Mouse (Mus musculus): ENCODE results near the gene Arhgap6.
"Not testable (repeated sequence)": the region's sequence is repeated elsewhere in the genome, so short reads cannot be mapped to it uniquely, and the experiment has no call there.

The Arhgap6 gene

GRCm38 (mm10) chrX:169308559-169308958 lies 513.7 kb downstream of the Arhgap6 start:
- no peak for DNase-seq (ENCODE audit: low spot score)

GRCm38 (mm10) chrX:169319066-169319760 lies 524.3 kb downstream of the Arhgap6 start:
- DNase-seq (ENCODE audit: low spot score): peak; percentile 28

GRCm38 (mm10) chrX:169319945-169320667 lies 525.2 kb downstream of the Arhgap6 start, which contains the start of gene Hccs:
Gene Hccs, minus strand, starts transcription at chrX:169320372.
- DNase-seq (ENCODE audit: low spot score): peak; percentile 91

- not testable (repeated sequence) for DNase-seq (ENCODE audit: low spot score)
Measured at GRCm38 (mm10) chrX:169320668-169321005, 525.7 kb downstream of the Arhgap6 start.

GRCm38 (mm10) chrX:169325929-169326595 lies 531.2 kb downstream of the Arhgap6 start:
- DNase-seq (ENCODE audit: low spot score): no peak

GRCm38 (mm10) chrX:169332264-169332663 lies 537.4 kb downstream of the Arhgap6 start:
- peak; percentile 68 for DNase-seq (ENCODE audit: low spot score)

GRCm38 (mm10) chrX:169337559-169337958 lies 542.7 kb downstream of the Arhgap6 start:
- DNase-seq (ENCODE audit: low spot score): no peak

- no peak for DNase-seq (ENCODE audit: low spot score)
Measured at GRCm38 (mm10) chrX:169338213-169338612, 543.3 kb downstream of the Arhgap6 start.
